ENCODE assay signal across 13 mouse cellular contexts in genomic region chr4:136109941-136110900, GRCm38 (mm10). TPM values are rescaled to one million over a fixed set of nuclear protein-coding genes. Genes with fewer than 3 reads are reported as not detected.
A peak's percentile ranks its signal among the peaks of the same experiment; 100 is the strongest.
DNase-seq lines count a peak whose midpoint lies in the region; ATAC-seq and TF ChIP-seq lines count a peak whose summit lies in the region.
"Had no signal": no experiment of that assay in that cellular context is flagged by ENCODE, and none has a peak within 500 bp of the region (broad histone marks: within the 10 kb centered on the region; RNA-seq: fewer than 3 reads in every experiment).

No protein-coding gene starts in this region.

- no peak for TF ChIP-seq CTCF in left cerebral cortex, adult 2 months (IDR thresholded peaks at IDR 0.05)

- intact Hi-C loops in heart, postnatal 36 days (cut with DNase I) = no loop called here
- intact Hi-C loops in left cerebral cortex, adult 2 months (cut with DNase I) = no loop called here

- H3K27ac ChIP-seq in heart, embryonic 16.5 days (ENCODE audit: low read length) = no peak overlapping the region
- H3K27ac ChIP-seq in left cerebral cortex, adult 2 months = no peak overlapping the region
- H3K27ac ChIP-seq: heart, adult 2 months; liver, embryonic 12.5 days; stomach, embryonic 15.5 days had no signal

- ATAC-seq in heart, embryonic 16.5 days (replicated peaks; ENCODE audit: extremely low read depth, insufficient read depth, low FRiP score) = peak; percentile 45; the same call in 1 of the 2 replicates
- peak; percentile 27; the same call in 1 of the 2 replicates for ATAC-seq in erythroblast, adult 5-6 weeks (replicated peaks; ENCODE audit: low FRiP score, poor library complexity, severe bottlenecking)
- ATAC-seq in cerebellum, adult (ENCODE audit: insufficient number of reproducible peaks, low FRiP score, low TSS enrichment) = no peak
- ATAC-seq: liver, embryonic 12.5 days had no signal

- no peaks in the 10 kb centered on the region for H3K27me3 ChIP-seq in heart, embryonic 16.5 days (ENCODE audit: control insufficient read depth, insufficient read depth, low read length)
- H3K27me3 ChIP-seq: stomach, embryonic 15.5 days had no signal

- no peak overlapping the region for H3K4me2 ChIP-seq in heart, embryonic 16.5 days (ENCODE audit: low read depth, low read length)
- H3K4me2 ChIP-seq: liver, embryonic 12.5 days; stomach, embryonic 15.5 days had no signal

- H3K9me3 ChIP-seq in heart, embryonic 16.5 days (replicated peaks; ENCODE audit: control insufficient read depth, low read length) = 0 out of 2 replicates have a peak, but pooled peaks cover 2% of the 10 kb centered on the region
- H3K9me3 ChIP-seq: liver, embryonic 12.5 days; stomach, embryonic 15.5 days had no signal

- H3K9ac ChIP-seq in heart, embryonic 16.5 days (ENCODE audit: low read length) = no peak overlapping the region
- H3K9ac ChIP-seq: liver, embryonic 12.5 days; stomach, embryonic 15.5 days had no signal

- no peaks in the 10 kb centered on the region for H3K36me3 ChIP-seq in heart, embryonic 16.5 days (ENCODE audit: control insufficient read depth, insufficient read depth)
- H3K36me3 ChIP-seq: liver, embryonic 12.5 days; stomach, embryonic 15.5 days had no signal

- no peak overlapping the region for H3K4me3 ChIP-seq in heart, embryonic 16.5 days (ENCODE audit: low read length)
- H3K4me3 ChIP-seq in left cerebral cortex, adult 2 months = no peak overlapping the region
- H3K4me3 ChIP-seq: heart, adult 2 months; liver, embryonic 12.5 days; stomach, embryonic 15.5 days had no signal

- 59% methylated on average over 10 of the region's 10 CpGs for WGBS in heart, embryonic 16.5 days

- no peaks in the 10 kb centered on the region for H3K4me1 ChIP-seq in heart, embryonic 16.5 days (ENCODE audit: control insufficient read depth, insufficient read depth, low read length)

- DNase-seq in heart, postnatal 36 days = no peak
- peak; percentile 28 for DNase-seq in urinary bladder, postnatal 14 days (ENCODE audit: low spot score)
- DNase-seq in urinary bladder, adult 18-20 months (ENCODE audit: low spot score in 2 of 2) = no peak
- no peak for DNase-seq in left cerebral cortex, adult 2 months (ENCODE audit: extremely low spot score in 1 of 2, low spot score in 2 of 2)
- no peak for DNase-seq in heart, postnatal 4 days
- DNase-seq: cerebellum, adult 9-11 months; heart, adult 2 months; layer of hippocampus, postnatal 36 days had no signal

RNA-seq across cellular contexts. Expression of gene Id3, which starts 33.1 kb away (rescaled TPM):
- 218 and 262 TPM in 2 replicates for polyA plus RNA-seq in heart, embryonic 16.5 days (2015; fragmentation: Nextera tagmentation; extraction: Ambion mirVana)
- 10 to 100 TPM; 58.1 to 63.9 TPM for total RNA-seq in heart, postnatal 36 days (2021)
- not detected in 2 replicates for total RNA-seq in erythroblast, adult 5-6 weeks (2015; ENCODE audit: low replicate concordance)
- total RNA-seq in erythroblast, adult 5-6 weeks (2017; ENCODE audit: low replicate concordance) = not detected in 2 replicates
- total RNA-seq in left cerebral cortex, adult 2 months (2021) = 10 to 100 TPM; 26.8 to 36.1 TPM
- total RNA-seq in heart, postnatal 4 days (2021) = 10 to 100 TPM; 96.2 to 97.8 TPM

RNA-seq across cellular contexts. Expression of gene Rpl11, which starts 57.0 kb away (rescaled TPM):
- polyA plus RNA-seq in heart, embryonic 16.5 days (2015; fragmentation: Nextera tagmentation; extraction: Ambion mirVana) = 211 and 253 TPM in 2 replicates
- total RNA-seq in heart, postnatal 36 days (2021) = 100 to 1,000 TPM; 239 to 270 TPM
- 304 and 345 TPM in 2 replicates for total RNA-seq in erythroblast, adult 5-6 weeks (2015; ENCODE audit: low replicate concordance)
- 128 and 153 TPM in 2 replicates for total RNA-seq in erythroblast, adult 5-6 weeks (2017; ENCODE audit: low replicate concordance)
- total RNA-seq in left cerebral cortex, adult 2 months (2021) = 100 to 1,000 TPM; 271 to 308 TPM
- total RNA-seq in heart, postnatal 4 days (2021) = 100 to 1,000 TPM; 395 to 405 TPM

Comparison
In these comparisons a context has a peak if more than half of its experiments do, and no peak if none do; other contexts are left out.
1. RNA of gene Id3, which starts 33.1 kb away (total RNA-seq): 96.2 to 97.8 TPM in heart, postnatal 4 days, 58.1 to 63.9 TPM in heart, postnatal 36 days and 26.8 to 36.1 TPM in left cerebral cortex, adult 2 months; not detected in erythroblast, adult 5-6 weeks; every median in the first group is over 10 times any median in the second.